8 mouse cellular contexts compared by ENCODE assay signal in genomic region chr13:4608530-4608929, GRCm38 (mm10). TPM values are rescaled to one million over a fixed set of nuclear protein-coding genes. Genes with fewer than 3 reads are reported as not detected.
DNase-seq lines count a peak whose midpoint lies in the region; ATAC-seq and TF ChIP-seq lines count a peak whose summit lies in the region.

No protein-coding gene starts in this region.

- H3K4me3 ChIP-seq in lung, embryonic 15.5 days = peak overlapping the region; percentile 56
- peak overlapping the region; percentile 69 for H3K4me3 ChIP-seq in embryonic facial prominence, embryonic 10.5 days
- peak overlapping the region; percentile 66 for H3K4me3 ChIP-seq in intestine, postnatal 0 days (ENCODE audit: low read depth, low read length)
- H3K4me3 ChIP-seq in midbrain, postnatal 0 days (ENCODE audit: low read depth, low read length) = peak overlapping the region; percentile 51

- H3K4me2 ChIP-seq in lung, embryonic 15.5 days = peak overlapping the region; percentile 64
- peak overlapping the region; percentile 69 for H3K4me2 ChIP-seq in intestine, postnatal 0 days (replicated peaks; ENCODE audit: low read depth)
- peak overlapping the region; percentile 63 for H3K4me2 ChIP-seq in midbrain, postnatal 0 days (ENCODE audit: low read depth, low read length, poor library complexity, severe bottlenecking)

- H3K27me3 ChIP-seq in lung, embryonic 15.5 days = no peaks in the 10 kb centered on the region; the same call in 1 of the 2 replicates
- no peaks in the 10 kb centered on the region for H3K27me3 ChIP-seq in embryonic facial prominence, embryonic 10.5 days (replicated peaks; ENCODE audit: low read depth, poor library complexity, severe bottlenecking)
- H3K27me3 ChIP-seq in intestine, postnatal 0 days (replicated peaks; ENCODE audit: control insufficient read depth, insufficient read depth, low read length) = no peaks in the 10 kb centered on the region
- no peaks in the 10 kb centered on the region for H3K27me3 ChIP-seq in midbrain, postnatal 0 days (ENCODE audit: insufficient read depth, low read length)

- peak overlapping the region; percentile 51 for H3K27ac ChIP-seq in lung, embryonic 15.5 days
- H3K27ac ChIP-seq in embryonic facial prominence, embryonic 10.5 days (replicated peaks) = peak overlapping the region; percentile 83
- H3K27ac ChIP-seq in intestine, postnatal 0 days (ENCODE audit: low read depth, low read length) = peak overlapping the region; percentile 54
- peak overlapping the region; percentile 67 for H3K27ac ChIP-seq in midbrain, postnatal 0 days (ENCODE audit: low read depth, low read length)

- DNase-seq in lung, adult 18-20 months = no peak
- no peak for DNase-seq in embryonic facial prominence, embryonic 10.5 days (ENCODE audit: low spot score)
- DNase-seq in midbrain, postnatal 0 days (ENCODE audit: low spot score) = peak; percentile 2
- no peak for DNase-seq in cerebellum, adult 11-12 months
- DNase-seq in testis, postnatal 10 days (ENCODE audit: low spot score) = no peak

- no peaks in the 10 kb centered on the region for H3K9me3 ChIP-seq in lung, embryonic 15.5 days
- H3K9me3 ChIP-seq in embryonic facial prominence, embryonic 10.5 days = no peaks in the 10 kb centered on the region
- no peaks in the 10 kb centered on the region for H3K9me3 ChIP-seq in intestine, postnatal 0 days (ENCODE audit: control insufficient read depth)
- no peaks in the 10 kb centered on the region for H3K9me3 ChIP-seq in midbrain, postnatal 0 days (ENCODE audit: low read length)

- TF ChIP-seq CTCF in intestine, postnatal 0 days (IDR thresholded peaks at IDR 0.05; ENCODE audit: low read depth) = peak; percentile 28; the same call in 1 of the 2 replicates
- peak; percentile 35; the same call in 1 of the 2 replicates for TF ChIP-seq CTCF in midbrain, postnatal 0 days (IDR thresholded peaks at IDR 0.05)

- H3K36me3 ChIP-seq in lung, embryonic 15.5 days = no peaks in the 10 kb centered on the region
- H3K36me3 ChIP-seq in embryonic facial prominence, embryonic 10.5 days (replicated peaks) = no peaks in the 10 kb centered on the region; the same call in 1 of the 2 replicates
- no peaks in the 10 kb centered on the region for H3K36me3 ChIP-seq in intestine, postnatal 0 days (ENCODE audit: control insufficient read depth, insufficient read depth)
- H3K36me3 ChIP-seq in midbrain, postnatal 0 days (ENCODE audit: insufficient read depth, low read length) = no peaks in the 10 kb centered on the region

- no peaks in the 10 kb centered on the region for H3K4me1 ChIP-seq in lung, embryonic 15.5 days
- H3K4me1 ChIP-seq in embryonic facial prominence, embryonic 10.5 days = no peaks in the 10 kb centered on the region
- no peaks in the 10 kb centered on the region for H3K4me1 ChIP-seq in intestine, postnatal 0 days (replicated peaks; ENCODE audit: control insufficient read depth, insufficient read depth, low read length)
- no peaks in the 10 kb centered on the region for H3K4me1 ChIP-seq in midbrain, postnatal 0 days (ENCODE audit: insufficient read depth, low read length)

- 21% methylated on average over 9 of the region's 9 CpGs for WGBS in lung, embryonic 15.5 days
- 36% methylated on average over 9 of the region's 9 CpGs for WGBS in embryonic facial prominence, embryonic 10.5 days
- 16% methylated on average over 9 of the region's 9 CpGs for WGBS in intestine, postnatal 0 days
- WGBS in midbrain, postnatal 0 days = 22% methylated on average over 9 of the region's 9 CpGs

- peak; percentile 20; the same call in 1 of the 2 replicates for ATAC-seq in lung, embryonic 15.5 days (ENCODE audit: borderline replicate concordance, extremely low read depth, low FRiP score, low TSS enrichment)
- peak; percentile 38 for ATAC-seq in intestine, postnatal 0 days
- ATAC-seq in midbrain, postnatal 0 days (ENCODE audit: low FRiP score) = peak; percentile 36
- no peak; the same call in 1 of the 2 replicates for ATAC-seq in cerebellum, adult (ENCODE audit: insufficient number of reproducible peaks, low FRiP score, low TSS enrichment)

- H3K9ac ChIP-seq in lung, embryonic 15.5 days = peak overlapping the region; percentile 60
- H3K9ac ChIP-seq in intestine, postnatal 0 days (ENCODE audit: low read depth, low read length) = peak overlapping the region; percentile 50
- H3K9ac ChIP-seq in midbrain, postnatal 0 days (replicated peaks; ENCODE audit: low read length, poor library complexity, severe bottlenecking) = peak overlapping the region; percentile 74

RNA-seq across cellular contexts. Expression of gene Akr1e1, which starts 0.4 kb away (rescaled TPM):
- 41.9 and 44.2 TPM in 2 replicates for polyA plus RNA-seq in lung, embryonic 15.5 days (2015; fragmentation: Nextera tagmentation; extraction: Ambion mirVana)
- polyA plus RNA-seq in embryonic facial prominence, embryonic 10.5 days (2016; fragmentation: Nextera tagmentation; extraction: Ambion mirVana) = 49.9 and 51.8 TPM in 2 replicates
- polyA plus RNA-seq in intestine, postnatal 0 days (2015; fragmentation: Nextera tagmentation; extraction: Ambion mirVana) = 33.9 and 35.0 TPM in 2 replicates
- total RNA-seq in midbrain, postnatal 0 days (2014; rRNA removed) = 7.3 and 9.7 TPM in 2 replicates
- 28.4 and 30.7 TPM in 2 replicates for polyA plus RNA-seq in midbrain, postnatal 0 days (2015; fragmentation: Nextera tagmentation; extraction: Ambion mirVana)

RNA-seq across cellular contexts. Expression of gene Akr1c21, which starts 34.7 kb away (rescaled TPM):
- not detected in 2 replicates for polyA plus RNA-seq in lung, embryonic 15.5 days (2015; fragmentation: Nextera tagmentation; extraction: Ambion mirVana)
- not detected in 2 replicates for polyA plus RNA-seq in embryonic facial prominence, embryonic 10.5 days (2016; fragmentation: Nextera tagmentation; extraction: Ambion mirVana)
- not detected in 2 replicates for polyA plus RNA-seq in intestine, postnatal 0 days (2015; fragmentation: Nextera tagmentation; extraction: Ambion mirVana)
- total RNA-seq in midbrain, postnatal 0 days (2014; rRNA removed) = not detected in 2 replicates
- not detected in 2 replicates for polyA plus RNA-seq in midbrain, postnatal 0 days (2015; fragmentation: Nextera tagmentation; extraction: Ambion mirVana)
